Mouse (Mus musculus) spleen, postnatal 10 days (tissue): ENCODE data around the gene Ccser1.
"Not testable (repeated sequence)": the region's sequence is repeated elsewhere in the genome, so short reads cannot be mapped to it uniquely, and the experiment has no call there.

ENCODE experiments used
- DNase-seq, 2 experiments: peaks; one replicate each; pipeline ENCODE4 v3.0.0; 2021 to 2022; ENCODE audit warnings: low spot score in 2 of 2

Ccser1 gene

GRCm38 (mm10) chr6:61223563-61223962 lies 43.4 kb downstream of the Ccser1 start:
- DNase-seq, result no peak

- no peak for DNase-seq
Observed at GRCm38 (mm10) chr6:61225302-61225701, 45.2 kb downstream of the Ccser1 start.

GRCm38 (mm10) chr6:61230058-61230718 lies 50.1 kb downstream of the Ccser1 start:
- DNase-seq, result no peak

GRCm38 (mm10) chr6:61233060-61233459 lies 52.9 kb downstream of the Ccser1 start:
- no peak for DNase-seq

- DNase-seq, result no peak
Observed at GRCm38 (mm10) chr6:61233548-61234187, 53.5 kb downstream of the Ccser1 start.

- DNase-seq, result no peak
Observed at GRCm38 (mm10) chr6:61240618-61241017, 60.5 kb downstream of the Ccser1 start.

GRCm38 (mm10) chr6:61242556-61242955 lies 62.4 kb downstream of the Ccser1 start:
- no peak for DNase-seq

- DNase-seq, result no peak
Observed at GRCm38 (mm10) chr6:61246523-61246922, 66.4 kb downstream of the Ccser1 start.

- no peak for DNase-seq
Observed at GRCm38 (mm10) chr6:61247842-61248472, 67.8 kb downstream of the Ccser1 start.

- no peak for DNase-seq
Observed at GRCm38 (mm10) chr6:61248700-61249099, 68.6 kb downstream of the Ccser1 start.

GRCm38 (mm10) chr6:61251232-61251631 lies 71.1 kb downstream of the Ccser1 start:
- DNase-seq, result no peak

- DNase-seq, result no peak
Observed at GRCm38 (mm10) chr6:61252912-61253311, 72.8 kb downstream of the Ccser1 start.

GRCm38 (mm10) chr6:61255874-61256273 lies 75.8 kb downstream of the Ccser1 start:
- not testable (repeated sequence) for DNase-seq

- no peak for DNase-seq
Observed at GRCm38 (mm10) chr6:61258847-61259634, 78.9 kb downstream of the Ccser1 start.

GRCm38 (mm10) chr6:61261381-61261780 lies 81.3 kb downstream of the Ccser1 start:
- no peak for DNase-seq

GRCm38 (mm10) chr6:61262448-61262847 lies 82.3 kb downstream of the Ccser1 start:
- DNase-seq, result no peak

GRCm38 (mm10) chr6:61263291-61263690 lies 83.2 kb downstream of the Ccser1 start:
- DNase-seq, result no peak

- no peak for DNase-seq
Observed at GRCm38 (mm10) chr6:61271033-61271432, 90.9 kb downstream of the Ccser1 start.

GRCm38 (mm10) chr6:61273430-61273829 lies 93.3 kb downstream of the Ccser1 start:
- no peak for DNase-seq

GRCm38 (mm10) chr6:61279506-61279905 lies 99.4 kb downstream of the Ccser1 start:
- DNase-seq, result no peak

- DNase-seq, result no peak
Observed at GRCm38 (mm10) chr6:61292927-61293326, 112.8 kb downstream of the Ccser1 start.

GRCm38 (mm10) chr6:61295535-61295934 lies 115.4 kb downstream of the Ccser1 start:
- DNase-seq, result no peak
